18 mouse cellular contexts compared by ENCODE assay signal in genomic region chr19:27076920-27077512, GRCm38 (mm10).
A peak's percentile ranks its signal among the peaks of the same experiment; 100 is the strongest.
DNase-seq lines count a peak whose midpoint lies in the region; ATAC-seq and TF ChIP-seq lines count a peak whose summit lies in the region.
"Had no signal": no experiment of that assay in that cellular context is flagged by ENCODE, and none has a peak within 500 bp of the region (broad histone marks: within the 10 kb centered on the region; RNA-seq: fewer than 3 reads in every experiment).

No protein-coding gene starts in this region.

- ATAC-seq in heart, embryonic 14.5 days (ENCODE audit: insufficient number of reproducible peaks, insufficient read depth, low FRiP score, low read depth) = no peak
- ATAC-seq in lung, postnatal 0 days = peak; percentile 94
- ATAC-seq: intestine, embryonic 16.5 days; midbrain, embryonic 16.5 days had no signal

- no peaks in the 10 kb centered on the region for H3K9me3 ChIP-seq in heart, embryonic 10.5 days
- no peaks in the 10 kb centered on the region for H3K9me3 ChIP-seq in heart, embryonic 14.5 days (ENCODE audit: control insufficient read depth, low read length)
- H3K9me3 ChIP-seq in lung, postnatal 0 days (ENCODE audit: low read length) = no peaks in the 10 kb centered on the region
- H3K9me3 ChIP-seq: hindbrain, embryonic 15.5 days; kidney, embryonic 15.5 days; limb, embryonic 12.5 days; megakaryocyte, embryonic 14.5 days had no signal

- no peak overlapping the region for H3K4me3 ChIP-seq in heart, embryonic 10.5 days
- H3K4me3 ChIP-seq in heart, embryonic 14.5 days (ENCODE audit: control insufficient read depth in 1 of 2, insufficient read depth in 1 of 2, low read depth in 1 of 2, low read length in 2 of 2) = no peak overlapping the region
- no peak overlapping the region for H3K4me3 ChIP-seq in lung, postnatal 0 days (ENCODE audit: low read depth, low read length)
- H3K4me3 ChIP-seq: hindbrain, embryonic 15.5 days; kidney, embryonic 15.5 days; limb, embryonic 12.5 days; megakaryocyte, embryonic 14.5 days had no signal

- no peak overlapping the region for H3K4me2 ChIP-seq in heart, embryonic 14.5 days (ENCODE audit: low read length)
- H3K4me2 ChIP-seq in lung, postnatal 0 days (replicated peaks; ENCODE audit: low read depth, low read length) = no peak overlapping the region
- H3K4me2 ChIP-seq: hindbrain, embryonic 15.5 days; kidney, embryonic 15.5 days; limb, embryonic 12.5 days had no signal

- 64% methylated on average over 4 of the region's 4 CpGs for WGBS in heart, embryonic 10.5 days
- WGBS in heart, embryonic 14.5 days = 50% methylated on average over 4 of the region's 4 CpGs
- WGBS in lung, postnatal 0 days = 40% methylated on average over 4 of the region's 4 CpGs

- TF ChIP-seq EP300 in lung, postnatal 0 days (IDR thresholded peaks at IDR 0.05) = peak; percentile 59

- no peak overlapping the region for H3K9ac ChIP-seq in heart, embryonic 14.5 days (ENCODE audit: low read length)
- no peak overlapping the region for H3K9ac ChIP-seq in lung, postnatal 0 days (replicated peaks; ENCODE audit: low read depth)
- H3K9ac ChIP-seq: hindbrain, embryonic 15.5 days; kidney, embryonic 15.5 days; limb, embryonic 12.5 days; liver, embryonic 14.5 days had no signal

- DNase-seq in heart, adult 8-10 months (ENCODE audit: low spot score) = peak; percentile 26
- DNase-seq in heart, embryonic 10.5 days (ENCODE audit: low spot score) = no peak
- peak; percentile 22 to 25 for DNase-seq in heart, adult 9 months (ENCODE audit: low spot score in 2 of 2)
- peak; percentile 89 for DNase-seq in lung, postnatal 0 days (ENCODE audit: low spot score)
- no peak for DNase-seq in Muller cell, postnatal 12 days (ENCODE audit: inconsistent ontology term)
- no peak for DNase-seq in retina, embryonic 14.5 days (ENCODE audit: low spot score)
- no peak for DNase-seq in ovary, adult 18-20 months (ENCODE audit: low spot score)
- DNase-seq: cerebellum, adult 9-10 months; right cerebral cortex, postnatal 4 days; thymus, postnatal 4 days had no signal

- peaks cover 7% of the 10 kb centered on the region; the same call in 1 of the 2 replicates for H3K4me1 ChIP-seq in heart, embryonic 10.5 days
- peaks cover 5 to 9% of the 10 kb centered on the region in 2 experiments for H3K4me1 ChIP-seq in heart, embryonic 14.5 days (ENCODE audit: control insufficient read depth in 2 of 2, insufficient read depth in 2 of 2, low read length in 2 of 2)
- no peaks in the 10 kb centered on the region for H3K4me1 ChIP-seq in lung, postnatal 0 days (ENCODE audit: insufficient read depth, low read depth, low read length)
- H3K4me1 ChIP-seq: hindbrain, embryonic 15.5 days; kidney, embryonic 15.5 days had no signal

- no peak for TF ChIP-seq CTCF in lung, postnatal 0 days (IDR thresholded peaks at IDR 0.05)

- no peaks in the 10 kb centered on the region for H3K27me3 ChIP-seq in heart, embryonic 10.5 days (ENCODE audit: insufficient read depth, poor library complexity, severe bottlenecking)
- H3K27me3 ChIP-seq in heart, embryonic 14.5 days (ENCODE audit: control insufficient read depth, insufficient read depth, low read length) = no peaks in the 10 kb centered on the region
- H3K27me3 ChIP-seq in lung, postnatal 0 days (replicated peaks; ENCODE audit: insufficient read depth, low read length) = no peaks in the 10 kb centered on the region
- H3K27me3 ChIP-seq: hindbrain, embryonic 15.5 days; kidney, embryonic 15.5 days; limb, embryonic 12.5 days; megakaryocyte, embryonic 14.5 days had no signal

- no peak overlapping the region for H3K27ac ChIP-seq in heart, embryonic 10.5 days
- H3K27ac ChIP-seq in heart, embryonic 14.5 days (replicated peaks in 1 of 2; ENCODE audit: control insufficient read depth in 1 of 2, insufficient read depth in 1 of 2, low read depth in 2 of 2, low read length in 2 of 2) = peak overlapping the region; percentile 33 to 62; a peak in 3 of 4 replicates
- no peak overlapping the region for H3K27ac ChIP-seq in lung, postnatal 0 days (ENCODE audit: low read length)
- H3K27ac ChIP-seq: hindbrain, embryonic 15.5 days; kidney, embryonic 15.5 days; limb, embryonic 12.5 days; liver, embryonic 14.5 days had no signal

- no peaks in the 10 kb centered on the region for H3K36me3 ChIP-seq in heart, embryonic 10.5 days
- no peaks in the 10 kb centered on the region for H3K36me3 ChIP-seq in heart, embryonic 14.5 days (ENCODE audit: control insufficient read depth, insufficient read depth, low read length)
- no peaks in the 10 kb centered on the region for H3K36me3 ChIP-seq in lung, postnatal 0 days (ENCODE audit: insufficient read depth, low read length)
- H3K36me3 ChIP-seq: hindbrain, embryonic 15.5 days; kidney, embryonic 15.5 days; limb, embryonic 12.5 days had no signal

Comparison
In these comparisons a context has a peak if more than half of its experiments do, and no peak if none do; other contexts are left out.
1. DNase-seq: peak in heart, adult 8-10 months (single experiment), heart, adult 9 months (2 of 2) and lung, postnatal 0 days (single experiment); none in heart, embryonic 10.5 days (single experiment), Muller cell, postnatal 12 days (single experiment), retina, embryonic 14.5 days (single experiment) and ovary, adult 18-20 months (single experiment).
2. H3K27ac ChIP-seq: peak in heart, embryonic 14.5 days (2 of 2); none in heart, embryonic 10.5 days (single experiment) and lung, postnatal 0 days (single experiment).